Mouse (Mus musculus) 3T3-L1 (cell line): ENCODE results near the gene Cdh1.
A peak's percentile ranks its signal among the peaks of the same experiment; 100 is the strongest.

ENCODE experiments used
- DNase-seq: peaks from one replicate; pipeline ENCODE4 v3.0.0-alpha.2; 2015; ENCODE audit warnings: low read depth, low spot score

Gene Cdh1

DNA sequence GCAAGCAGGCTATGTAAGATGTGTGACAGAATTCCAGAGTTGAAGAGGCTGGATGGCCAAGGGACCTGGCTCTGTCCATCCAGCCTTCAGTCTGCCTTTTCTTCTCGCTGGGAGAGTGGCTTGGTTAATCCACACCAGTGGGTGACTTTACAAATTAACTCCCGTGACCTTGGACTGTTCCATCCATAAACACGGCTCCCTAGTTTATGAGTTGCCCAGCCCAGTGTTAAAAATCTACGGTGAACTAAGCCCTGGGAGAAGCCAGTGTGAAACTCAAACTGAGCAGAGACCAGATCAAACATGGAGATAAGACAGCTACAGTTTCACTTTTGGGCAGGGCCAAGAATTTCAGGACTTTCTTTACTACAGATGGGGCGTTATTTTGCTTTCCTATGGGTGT, 19.9 kb downstream of the Cdh1 start:
- peak; percentile 55 for DNase-seq

- DNase-seq = peak; percentile 53
Observed at GRCm38 (mm10) chr8:106623451-106623850, 20.3 kb downstream of the Cdh1 start.

DNA sequence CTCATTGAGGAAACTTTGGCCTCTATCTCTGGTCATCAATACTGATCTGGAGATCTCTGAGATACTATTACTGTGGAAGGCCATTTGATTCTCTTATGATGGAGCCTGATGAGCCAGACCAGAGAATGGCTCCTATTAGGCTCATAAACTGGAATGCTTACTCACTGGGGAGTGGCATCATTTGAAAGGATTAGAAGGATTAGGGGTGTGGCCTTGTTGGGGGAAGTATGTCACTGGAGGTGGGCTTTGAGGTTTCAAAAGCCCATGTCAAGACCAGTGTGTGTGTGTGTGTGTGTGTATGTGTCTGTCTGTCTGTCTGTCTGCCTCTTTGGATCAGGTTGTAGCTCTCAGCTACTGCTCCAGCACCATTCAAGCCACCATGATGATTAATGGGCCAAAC, 20.8 kb downstream of the Cdh1 start:
- DNase-seq = peak; percentile 39

GRCm38 (mm10) chr8:106624743-106625142, 21.6 kb downstream of the Cdh1 start:
- no peak for DNase-seq

DNA sequence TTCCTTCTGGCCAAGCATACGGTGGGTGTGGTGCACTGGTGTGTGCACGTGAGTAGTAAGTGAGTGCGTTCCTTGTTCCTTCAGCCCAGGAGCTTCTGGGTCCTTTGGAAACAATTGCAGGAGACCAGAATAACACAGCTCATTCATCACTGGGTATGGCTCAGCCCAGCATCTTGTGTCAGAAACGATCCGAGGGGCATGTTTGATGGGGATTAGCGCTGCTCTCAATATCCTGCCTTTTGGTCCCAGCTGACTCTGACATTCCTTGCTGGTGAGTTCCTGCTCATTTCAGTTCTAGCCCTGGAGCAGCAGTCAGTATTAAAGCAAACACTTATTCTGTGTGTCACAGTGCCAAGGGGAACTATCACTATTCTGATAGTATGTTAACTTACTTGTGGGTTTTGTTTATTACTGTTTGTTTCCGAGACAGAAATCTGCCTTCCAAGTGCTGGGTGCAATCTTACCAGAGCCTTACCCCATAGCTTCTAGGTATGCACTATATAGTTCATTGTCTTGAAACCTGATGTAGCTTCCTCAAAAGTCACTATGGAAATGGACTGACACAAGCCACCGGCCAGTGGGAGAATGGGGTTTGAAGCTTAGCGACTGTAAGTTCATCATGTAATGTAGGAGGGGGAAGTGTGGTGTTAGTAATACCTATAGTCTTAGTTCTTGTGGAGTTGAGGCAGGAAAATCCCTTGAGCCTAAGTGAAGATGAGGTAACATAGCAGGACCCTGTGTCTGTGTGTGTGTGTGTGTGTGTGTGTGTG, 23.1 kb downstream of the Cdh1 start:
- no peak for DNase-seq

GRCm38 (mm10) chr8:106628291-106628964, 25.3 kb downstream of the Cdh1 start:
- no peak for DNase-seq

GRCm38 (mm10) chr8:106629456-106629855, 26.3 kb downstream of the Cdh1 start:
- no peak for DNase-seq

- no peak for DNase-seq
Observed at GRCm38 (mm10) chr8:106631904-106632303, 28.8 kb downstream of the Cdh1 start.

DNA sequence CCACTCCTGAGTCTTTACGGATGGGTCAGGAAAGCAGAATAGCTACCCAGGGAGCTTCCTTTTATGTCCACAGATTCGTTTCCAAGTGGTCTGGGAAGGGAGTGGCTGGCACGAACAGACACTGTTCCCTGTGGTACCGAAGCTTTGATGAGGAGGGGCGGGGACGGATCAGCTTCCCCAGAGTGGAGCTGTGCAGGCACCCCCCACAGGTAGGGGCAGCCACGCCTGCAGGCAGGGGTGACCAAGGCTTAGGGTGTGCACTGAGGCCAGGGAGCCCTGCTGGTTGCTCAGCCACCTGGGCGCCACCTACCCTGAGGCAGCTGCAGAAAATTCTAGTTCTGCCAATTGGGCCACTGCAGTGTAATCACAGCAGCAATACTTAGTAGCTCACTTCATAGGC, 29.5 kb downstream of the Cdh1 start:
- no peak for DNase-seq

- no peak for DNase-seq
Observed at GRCm38 (mm10) chr8:106633361-106634158, 30.4 kb downstream of the Cdh1 start.

DNA sequence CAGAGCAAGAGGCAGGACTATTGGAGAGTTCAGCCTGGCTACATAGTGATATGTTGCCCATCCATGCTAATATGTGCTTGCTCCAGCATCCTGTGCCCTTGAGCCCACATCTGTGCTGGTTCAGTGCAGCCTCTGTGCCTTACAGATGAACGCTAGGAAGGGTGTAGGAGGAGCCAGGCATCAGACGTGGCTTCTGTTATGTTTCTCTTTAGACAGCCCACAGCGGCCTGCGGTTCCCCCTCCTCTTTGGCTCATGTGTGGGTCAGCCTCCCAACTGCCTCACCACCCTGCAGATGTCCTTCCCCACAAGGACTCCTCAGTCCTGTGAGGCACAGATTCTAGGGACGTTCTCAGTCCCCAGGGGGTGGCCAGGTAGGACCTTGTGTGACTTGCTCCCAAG, 32.1 kb downstream of the Cdh1 start:
- DNase-seq = no peak

DNA sequence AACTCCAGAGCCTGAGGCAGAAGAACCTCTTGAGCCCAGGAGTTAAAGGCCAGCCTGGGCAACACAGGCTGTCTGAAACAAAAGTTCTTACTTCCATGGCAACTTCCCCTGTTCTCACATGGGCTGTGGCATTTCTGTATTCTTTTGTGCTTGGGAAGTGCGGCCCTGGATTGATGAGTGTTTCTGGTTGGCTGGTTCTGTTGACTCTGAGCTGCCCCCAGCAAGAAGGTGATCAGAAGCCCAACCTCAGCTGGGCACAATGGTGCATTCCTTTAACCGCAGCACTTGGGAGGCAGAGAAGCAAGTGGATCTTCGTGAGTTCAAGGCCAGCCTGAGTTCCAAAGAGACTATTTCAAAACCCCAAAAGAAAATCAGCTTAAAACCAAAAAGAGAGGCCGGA, 34.3 kb downstream of the Cdh1 start:
- DNase-seq = no peak

DNA sequence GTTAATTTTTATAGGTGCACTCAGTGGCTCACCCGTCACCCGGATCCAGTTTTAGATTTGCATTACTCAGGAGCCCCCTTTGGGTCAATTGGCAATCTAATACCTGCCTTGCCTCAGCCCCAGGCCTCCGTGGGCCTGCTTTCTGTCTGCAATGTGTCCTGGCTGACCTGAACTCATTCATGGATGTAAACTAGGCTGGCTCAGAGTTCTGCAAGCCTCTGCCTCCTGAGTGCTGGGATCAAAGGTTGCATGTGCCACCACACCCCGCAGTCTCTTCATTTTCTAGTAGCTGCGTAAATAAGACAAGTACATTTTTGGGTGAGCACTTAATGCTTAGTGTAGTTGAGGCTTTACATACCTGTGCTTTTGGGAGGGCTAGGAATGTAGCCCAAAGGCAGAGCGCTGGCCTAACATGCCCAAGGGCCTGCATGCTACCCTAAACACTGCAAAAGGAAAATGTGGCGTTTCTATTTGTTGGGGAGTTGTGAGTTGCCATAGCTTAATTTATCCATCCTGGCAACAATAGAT, 35.7 kb downstream of the Cdh1 start:
- DNase-seq = no peak

- no peak for DNase-seq
Observed at GRCm38 (mm10) chr8:106640212-106640611, 37.1 kb downstream of the Cdh1 start.

DNA sequence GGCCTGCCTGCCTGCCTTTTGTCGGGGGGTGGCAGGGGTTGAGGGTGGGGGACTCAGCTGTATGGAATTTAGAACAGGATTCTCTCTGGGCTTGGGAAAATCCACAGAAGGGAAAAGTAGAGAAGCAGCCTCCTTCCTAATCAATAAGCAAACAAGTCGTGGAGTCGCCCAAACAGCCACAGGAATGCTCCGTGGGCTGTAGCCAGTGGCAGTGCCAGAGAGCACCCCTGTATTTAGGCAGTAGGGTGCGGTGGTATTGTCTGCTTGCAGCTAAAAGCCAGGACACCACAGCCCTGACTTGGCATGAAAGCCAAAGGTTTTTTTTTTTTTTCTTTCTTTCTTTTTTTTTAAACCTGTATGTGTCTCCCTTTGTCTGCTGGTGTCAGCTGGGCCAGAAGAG, 37.8 kb downstream of the Cdh1 start:
- DNase-seq = no peak

DNA sequence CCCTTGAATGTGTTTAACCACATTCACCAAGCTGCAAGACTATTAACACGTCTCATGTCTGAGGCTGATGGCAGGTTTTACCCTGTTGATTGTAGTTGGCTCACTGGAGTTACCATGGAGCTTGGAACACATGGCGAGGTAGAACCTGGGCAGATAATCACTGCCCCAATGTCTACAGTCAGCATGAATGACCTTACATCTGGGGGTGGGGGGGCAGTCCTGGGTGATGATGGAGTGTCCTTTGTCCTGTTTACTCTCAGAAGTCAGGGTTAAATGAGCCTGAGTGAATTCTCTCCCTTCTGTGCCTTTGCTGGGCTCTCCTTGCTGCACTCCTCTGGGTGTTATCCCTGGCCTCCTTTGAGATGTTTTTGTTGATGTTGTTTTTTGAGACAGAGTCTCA, 39.0 kb downstream of the Cdh1 start:
- no peak for DNase-seq

DNA sequence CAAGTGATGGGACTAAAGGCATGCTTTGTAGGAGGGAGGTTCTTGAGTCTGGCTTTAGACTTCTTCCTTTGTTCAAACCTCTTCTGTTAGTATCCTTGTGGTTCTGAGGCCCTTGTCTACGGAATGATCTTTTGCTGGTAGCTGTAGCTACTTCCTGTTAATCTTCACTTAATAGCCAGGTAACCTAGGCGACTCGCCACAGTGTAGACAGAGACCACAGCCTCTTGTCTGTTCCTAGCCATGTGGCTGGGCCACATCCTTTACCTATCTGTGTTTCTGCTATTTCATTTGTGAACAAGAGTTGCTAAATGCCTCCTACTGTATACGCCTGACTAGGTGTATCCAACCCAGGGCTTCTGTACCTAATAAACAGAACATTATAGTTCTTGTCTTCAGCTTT, 39.9 kb downstream of the Cdh1 start:
- no peak for DNase-seq

DNA sequence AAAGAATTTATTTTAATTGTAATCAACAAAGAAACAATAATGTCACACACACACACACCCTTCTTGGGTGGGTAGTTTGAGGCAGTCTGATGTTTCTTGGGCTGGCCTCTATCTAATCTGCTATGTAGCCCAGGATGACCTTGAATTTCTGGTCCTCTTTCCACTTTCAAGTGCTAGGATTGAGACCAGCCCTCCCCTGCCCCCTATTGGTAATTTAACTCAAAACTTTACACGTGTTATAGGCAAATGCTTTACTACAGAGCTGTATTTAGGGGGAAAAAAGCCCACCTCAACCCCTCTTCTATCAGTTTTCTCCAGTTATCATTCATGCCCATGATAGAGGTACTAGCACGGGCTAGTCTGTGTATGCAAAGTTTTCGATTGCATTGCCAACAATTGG, 41.8 kb downstream of the Cdh1 start:
- DNase-seq = peak; percentile 39

DNA sequence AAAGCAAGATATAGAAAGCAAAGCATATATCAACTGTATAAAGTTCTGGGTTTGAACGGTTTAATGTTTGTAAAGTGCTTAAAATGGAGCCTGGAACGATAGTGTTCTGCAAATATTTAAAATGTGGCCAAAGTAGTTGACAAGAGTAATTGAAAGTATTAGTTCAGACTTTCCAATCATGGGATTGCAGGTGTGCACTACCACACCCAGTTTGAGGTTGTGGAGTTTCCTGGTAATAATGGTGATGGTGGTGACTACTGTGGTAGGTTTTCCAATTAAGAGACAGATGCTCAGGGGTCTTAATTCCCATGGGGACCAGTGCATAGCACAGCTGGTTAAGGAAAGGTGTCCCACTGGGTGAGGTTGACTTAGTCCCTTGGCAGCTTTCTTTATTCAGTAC, 43.0 kb downstream of the Cdh1 start:
- no peak for DNase-seq

DNA sequence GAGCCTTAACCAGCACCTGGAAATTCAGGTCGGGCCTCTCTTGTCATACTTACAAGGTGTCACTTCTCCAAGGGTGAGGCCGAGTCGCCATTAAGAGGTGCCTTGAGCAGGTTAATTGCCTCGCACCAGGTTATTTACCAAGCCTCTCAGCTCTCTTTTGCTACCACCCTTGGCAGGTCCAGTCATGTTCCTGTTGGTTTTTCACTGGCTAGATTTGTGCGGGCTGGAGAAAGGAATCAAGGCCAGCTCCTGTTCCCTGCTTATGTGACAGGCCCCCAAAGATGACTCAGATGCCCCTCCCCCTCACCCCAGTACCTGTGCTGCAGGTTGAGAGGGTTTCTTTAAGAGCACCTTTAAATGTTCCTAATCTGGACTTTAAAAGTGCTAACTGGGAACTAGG, 43.6 kb downstream of the Cdh1 start:
- no peak for DNase-seq

DNA sequence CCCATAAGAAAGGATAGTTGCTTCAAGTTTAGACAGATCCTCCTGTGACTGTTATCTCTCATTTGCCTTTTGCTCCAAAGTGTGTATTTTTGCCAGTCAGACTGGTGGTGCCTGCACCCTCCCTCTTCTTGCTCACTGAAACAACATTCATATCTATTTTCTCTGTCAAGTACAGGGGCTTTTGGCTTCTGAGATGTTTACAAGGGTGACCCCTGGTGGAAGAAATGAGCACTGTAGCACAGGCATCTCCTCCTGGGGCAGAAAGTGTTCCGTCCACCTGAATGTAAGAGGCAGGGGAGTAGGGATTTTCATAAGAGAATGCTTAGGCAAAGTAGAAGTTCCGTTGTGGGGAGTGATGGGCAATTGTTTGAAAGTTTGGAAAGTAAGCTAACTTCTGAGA, 44.2 kb downstream of the Cdh1 start:
- DNase-seq = peak; percentile 87

DNA sequence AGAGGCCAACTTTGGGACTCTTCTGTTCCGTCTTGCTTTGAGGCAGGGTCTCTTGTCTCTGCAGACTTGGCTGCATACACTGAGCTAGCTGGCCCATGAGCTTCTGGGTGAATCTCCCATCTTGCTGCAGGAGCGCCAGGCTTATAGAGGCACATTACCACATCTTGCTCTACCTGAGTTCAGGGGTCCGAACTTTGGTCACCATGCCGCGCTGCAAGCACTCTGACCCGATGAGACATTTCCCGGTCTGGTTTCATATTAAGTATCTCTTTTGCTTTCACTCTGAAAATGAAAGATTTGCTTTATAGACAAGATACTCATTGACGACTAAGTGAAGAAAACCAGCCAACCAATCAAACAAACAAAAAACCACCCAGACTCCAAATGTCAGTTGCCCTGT, 45.3 kb downstream of the Cdh1 start:
- DNase-seq = no peak
